8 mouse cellular contexts compared by ENCODE assay signal in genomic region chr7:62463878-62464755, GRCm38 (mm10). TPM values are rescaled to one million over a fixed set of nuclear protein-coding genes. Genes with fewer than 3 reads are reported as not detected.
DNase-seq lines count a peak whose midpoint lies in the region; ATAC-seq lines count a peak whose summit lies in the region.

TSS of gene Peg12 (minus strand) at chr7:62464510.

- no peaks in the 10 kb centered on the region for H3K36me3 ChIP-seq in forebrain, embryonic 15.5 days

- peak; percentile 81 for ATAC-seq in forebrain, embryonic 15.5 days (replicated peaks)

- DNase-seq in MEL-GATA-1-ER (ENCODE audit: extremely low read depth, low read depth): peak; percentile 19
- DNase-seq in c-Kit-positive CD71-positive TER-119-positive erythroid progenitor cells, embryonic 14.5 days (ENCODE audit: low spot score): peak; percentile 23
- peak; percentile 72 for DNase-seq in heart, postnatal 4 days
- DNase-seq in layer of hippocampus, adult 9-11 months: peak; percentile 12
- peak; percentile 74 for DNase-seq in lung, postnatal 10 days
- DNase-seq in retina, postnatal 1 day: peak; percentile 84
- peak; percentile 19 for DNase-seq in urinary bladder, postnatal 10 days (ENCODE audit: low spot score)

- WGBS in forebrain, embryonic 15.5 days: 26% methylated on average over 80 of the region's 82 CpGs

- peak within 1 kb of the TSS; percentile 65 for H3K4me2 ChIP-seq in forebrain, embryonic 15.5 days (replicated peaks)

- H3K4me1 ChIP-seq in forebrain, embryonic 15.5 days: peaks cover 5% of the 10 kb centered on the region; the same call in 1 of the 2 replicates

- peak within 1 kb of the TSS; percentile 56 for H3K9ac ChIP-seq in forebrain, embryonic 15.5 days (replicated peaks)

- H3K4me3 ChIP-seq in forebrain, embryonic 15.5 days: peak within 1 kb of the TSS; percentile 53

- no peaks in the 10 kb centered on the region for H3K9me3 ChIP-seq in forebrain, embryonic 15.5 days

- peak within 1 kb of the TSS; percentile 83 for H3K27ac ChIP-seq in forebrain, embryonic 15.5 days (replicated peaks)

- H3K27me3 ChIP-seq in forebrain, embryonic 15.5 days: no peaks in the 10 kb centered on the region

RNA-seq across cellular contexts. Expression of gene Peg12, which starts in this region (rescaled TPM):
- 20.8 and 23.9 TPM in 2 replicates for polyA plus RNA-seq in forebrain, embryonic 15.5 days (2015; fragmentation: Nextera tagmentation; extraction: Ambion mirVana)
- total RNA-seq in heart, postnatal 4 days (2021): 1 to 10 TPM; 5.4 to 5.6 TPM

Comparison
In these comparisons a context has a peak if more than half of its experiments do, and no peak if none do; other contexts are left out.
1. Peak in every context shown above with its lines: DNase-seq, ATAC-seq, H3K4me3 ChIP-seq and H3K27ac ChIP-seq.
2. DNase-seq: peak in every context shown above with its lines; median percentile 84 in retina, postnatal 1 day; 74 in lung, postnatal 10 days; 72 in heart, postnatal 4 days; 23 in c-Kit-positive CD71-positive TER-119-positive erythroid progenitor cells, embryonic 14.5 days; 19 in MEL-GATA-1-ER; 19 in urinary bladder, postnatal 10 days; 12 in layer of hippocampus, adult 9-11 months.